Mouse (Mus musculus): ENCODE data around the gene Chrm4.

Gene Chrm4

DNA sequence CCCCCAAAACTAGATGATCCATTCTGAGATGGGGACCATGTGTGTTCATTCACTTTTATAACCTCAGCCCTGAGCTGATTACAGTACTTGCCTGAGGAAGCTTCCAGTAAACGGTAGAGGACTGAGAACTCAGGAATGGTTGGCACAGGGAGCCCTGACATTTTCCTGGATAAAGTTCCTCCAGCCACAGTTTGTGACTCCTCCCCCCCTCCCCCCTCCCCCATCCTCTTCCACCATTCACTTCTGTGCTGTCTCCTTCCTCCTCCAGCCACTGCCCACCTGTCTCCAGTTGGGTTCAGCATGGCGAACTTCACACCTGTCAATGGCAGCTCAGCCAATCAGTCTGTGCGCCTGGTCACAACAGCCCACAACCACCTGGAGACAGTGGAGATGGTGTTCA, at the start of gene Chrm4:
Gene Chrm4, plus strand, starts transcription at position 301 of the 400 bp plus-strand sequence.
- DNase-seq: no peak

DNA sequence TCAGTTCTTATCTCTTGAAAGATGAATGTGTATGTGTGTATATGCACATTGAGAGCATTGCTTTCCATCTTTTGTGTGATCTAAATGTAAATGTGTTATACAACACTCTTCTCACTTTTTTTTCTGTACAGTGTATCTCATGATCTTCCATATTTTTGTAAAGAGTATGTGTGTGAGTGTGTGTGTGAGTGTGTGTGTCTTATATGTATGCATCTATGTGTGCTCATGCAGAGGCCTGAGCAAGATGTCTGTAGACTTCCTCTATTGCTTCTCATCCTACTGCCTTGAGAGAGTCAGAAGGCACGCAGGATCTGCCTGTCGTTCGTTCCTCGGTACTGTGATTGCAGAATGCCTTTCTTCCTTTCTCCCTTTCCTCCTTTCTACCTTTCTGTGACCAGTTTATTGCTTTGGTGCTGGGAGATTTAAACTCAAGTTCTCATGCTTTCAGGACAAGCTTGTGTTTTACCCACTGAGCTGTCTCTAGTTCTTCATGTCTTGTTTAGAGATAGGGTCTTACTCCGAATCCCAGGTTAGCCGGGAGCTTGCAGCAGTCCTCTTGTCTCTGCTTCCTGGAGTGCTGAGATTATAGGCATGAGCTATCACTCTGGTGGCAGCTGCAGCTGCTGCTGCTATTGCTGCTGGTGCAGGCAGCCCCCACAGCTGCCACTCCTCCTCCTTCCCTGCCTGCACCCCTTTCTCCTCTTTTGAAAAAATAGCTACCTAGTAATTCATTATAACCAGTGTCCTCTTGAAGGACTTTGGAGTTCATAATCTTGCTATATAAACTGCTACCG, 48.5 kb upstream of the Chrm4 start:
- no peak for DNase-seq

DNA sequence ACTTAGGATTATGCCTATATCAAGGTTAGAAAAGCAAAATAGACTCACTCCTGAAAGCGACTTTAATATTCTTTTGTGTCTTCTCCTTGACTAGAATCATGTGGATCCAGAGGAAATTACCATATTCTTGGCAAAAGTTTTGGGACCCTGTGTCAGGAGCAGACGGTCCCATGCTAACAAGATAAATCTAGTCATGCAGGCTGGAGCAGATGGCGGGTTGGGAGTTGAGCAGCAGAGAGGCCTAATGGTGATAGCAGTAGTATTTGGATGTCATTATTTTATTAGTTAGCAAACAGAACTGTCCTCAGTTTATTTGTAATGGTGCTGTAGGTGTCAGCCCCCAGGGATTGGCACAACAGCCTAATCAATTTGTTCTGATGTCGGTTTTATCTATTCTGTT, 43.1 kb upstream of the Chrm4 start:
- no peak for DNase-seq

DNA sequence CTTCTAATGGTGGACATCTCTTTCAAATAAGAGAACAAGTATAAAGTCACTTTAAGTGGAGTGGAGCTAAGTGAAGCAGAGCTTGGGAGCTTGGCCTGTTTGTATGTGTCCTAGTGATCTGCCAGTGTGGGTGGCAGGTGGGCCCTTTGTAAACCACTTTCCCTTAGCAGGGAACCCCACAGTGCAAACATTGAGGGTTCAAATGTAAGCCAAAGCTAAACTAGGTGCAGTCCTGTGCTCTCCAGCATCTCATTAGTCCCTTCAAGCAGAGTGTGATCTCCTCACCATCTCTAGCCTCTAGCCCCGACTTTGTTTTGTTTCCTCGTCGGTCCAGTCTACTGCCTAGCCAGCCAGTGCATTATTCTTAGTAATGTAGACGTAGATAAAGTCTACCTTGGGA, 42.4 kb upstream of the Chrm4 start:
- DNase-seq: no peak

DNA sequence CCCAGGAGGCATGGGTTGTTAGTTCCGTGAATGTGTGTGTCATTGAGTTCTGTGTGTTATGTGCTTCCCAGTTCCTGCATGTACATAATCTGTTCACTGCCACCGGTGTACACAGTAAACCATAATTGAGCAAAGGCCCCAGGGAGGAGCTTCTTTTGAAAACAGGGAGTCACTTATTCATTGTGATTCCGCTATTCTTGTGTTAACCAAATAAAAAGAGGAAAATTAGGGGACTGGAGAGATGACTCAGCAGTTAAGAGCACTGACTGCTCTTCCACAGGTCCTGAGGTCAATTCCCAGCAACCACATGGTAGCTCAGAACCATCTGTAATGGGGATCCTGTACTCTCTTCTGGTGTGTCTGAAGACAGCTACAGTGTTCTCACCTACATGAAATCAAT, 32.3 kb upstream of the Chrm4 start:
- no peak for DNase-seq

DNA sequence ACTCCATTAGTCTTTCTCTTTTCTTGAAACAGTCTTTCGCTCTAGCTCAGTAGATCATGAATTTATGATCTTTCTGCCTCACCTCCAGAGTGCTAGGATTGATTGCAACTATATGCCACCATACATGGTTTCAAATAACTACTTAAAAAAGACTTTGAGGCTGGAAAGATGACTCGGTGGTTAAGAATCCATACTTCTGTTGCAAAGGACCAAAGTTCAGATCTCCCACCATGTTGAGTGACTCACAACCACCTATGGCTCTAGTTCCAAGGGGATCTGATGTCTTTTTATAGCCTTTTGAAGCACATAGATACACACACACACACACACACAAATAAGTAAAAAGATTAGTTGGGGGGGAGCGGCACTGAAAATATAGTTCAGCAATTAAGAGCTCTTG, 31.6 kb upstream of the Chrm4 start:
- DNase-seq: no peak

DNA sequence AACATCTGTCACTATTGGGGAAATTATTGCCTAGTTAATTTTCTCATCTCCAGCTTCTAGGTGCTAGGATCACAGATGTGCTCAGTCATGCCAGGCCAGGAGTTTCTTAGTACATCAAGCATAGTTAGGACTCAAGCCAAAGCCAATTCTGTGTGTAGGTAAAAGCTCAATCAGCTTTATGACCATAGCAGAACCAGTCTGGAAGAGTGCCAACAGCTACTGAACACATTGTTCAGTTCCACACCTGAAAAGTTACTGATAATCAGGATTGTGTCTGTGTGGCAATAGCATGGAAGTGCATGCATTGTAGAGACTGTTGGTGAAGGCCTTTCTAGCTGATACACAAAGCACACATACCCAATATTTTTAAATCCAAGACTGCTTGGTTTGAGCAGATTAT, 29.1 kb upstream of the Chrm4 start:
- no peak for DNase-seq

DNA sequence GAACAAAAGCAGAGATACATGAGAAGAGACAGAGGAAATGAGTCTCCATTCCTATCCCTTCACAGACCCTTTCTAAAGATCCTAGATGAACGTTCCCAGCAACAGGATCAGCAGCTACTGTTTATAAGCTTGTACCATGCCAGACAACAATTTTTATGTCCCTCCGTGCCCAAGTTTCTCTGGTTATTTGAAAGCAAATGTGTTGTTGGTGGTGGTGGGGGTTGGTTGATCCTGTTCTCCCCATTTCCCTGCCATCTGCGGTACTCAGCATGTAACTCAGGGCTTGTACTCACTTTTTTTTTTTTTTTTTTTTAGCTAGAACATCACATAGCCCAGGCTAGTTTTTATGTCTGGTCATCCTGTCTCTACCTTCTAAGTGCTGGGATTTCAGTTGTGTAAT, 27.9 kb upstream of the Chrm4 start:
- no peak for DNase-seq

DNA sequence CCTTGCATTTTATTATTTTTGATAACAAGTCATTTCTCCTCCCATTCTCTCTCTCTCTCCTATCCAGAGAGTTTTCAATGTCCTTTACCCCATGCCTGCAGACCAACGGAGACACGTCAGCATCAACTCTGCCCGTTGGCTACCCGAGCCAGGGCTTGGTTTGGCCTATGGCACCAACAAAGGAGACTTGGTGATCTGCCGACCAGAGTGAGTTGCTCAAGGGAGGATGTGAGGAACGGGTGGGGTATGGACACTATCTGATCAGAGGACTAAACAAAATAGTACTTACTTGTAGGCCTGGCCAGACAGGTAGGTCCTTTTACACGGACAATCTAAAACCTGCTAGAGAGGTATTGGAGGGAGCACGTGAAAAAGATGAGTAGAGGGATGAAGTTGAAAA, 26.6 kb upstream of the Chrm4 start:
- no peak for DNase-seq

DNA sequence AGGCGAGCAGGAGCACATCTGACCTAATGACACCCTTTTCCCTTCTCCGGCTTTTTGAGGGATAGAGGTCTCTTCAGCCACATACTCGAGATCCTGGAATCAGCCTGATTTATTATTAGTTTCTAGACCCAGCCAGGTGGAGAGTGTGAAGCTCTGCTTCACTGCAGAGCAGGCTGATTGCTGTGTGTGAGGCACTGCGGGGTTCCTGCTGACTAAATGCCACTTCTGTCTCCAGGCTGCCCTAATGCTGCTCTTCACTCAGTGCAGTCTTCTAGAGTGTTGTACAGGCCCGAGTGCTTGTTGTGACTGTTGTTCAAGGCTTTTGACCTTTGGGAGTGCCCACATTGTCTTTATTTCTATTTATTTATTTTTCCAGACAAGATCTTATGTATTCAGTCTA, 24.7 kb upstream of the Chrm4 start:
- no peak for DNase-seq

DNA sequence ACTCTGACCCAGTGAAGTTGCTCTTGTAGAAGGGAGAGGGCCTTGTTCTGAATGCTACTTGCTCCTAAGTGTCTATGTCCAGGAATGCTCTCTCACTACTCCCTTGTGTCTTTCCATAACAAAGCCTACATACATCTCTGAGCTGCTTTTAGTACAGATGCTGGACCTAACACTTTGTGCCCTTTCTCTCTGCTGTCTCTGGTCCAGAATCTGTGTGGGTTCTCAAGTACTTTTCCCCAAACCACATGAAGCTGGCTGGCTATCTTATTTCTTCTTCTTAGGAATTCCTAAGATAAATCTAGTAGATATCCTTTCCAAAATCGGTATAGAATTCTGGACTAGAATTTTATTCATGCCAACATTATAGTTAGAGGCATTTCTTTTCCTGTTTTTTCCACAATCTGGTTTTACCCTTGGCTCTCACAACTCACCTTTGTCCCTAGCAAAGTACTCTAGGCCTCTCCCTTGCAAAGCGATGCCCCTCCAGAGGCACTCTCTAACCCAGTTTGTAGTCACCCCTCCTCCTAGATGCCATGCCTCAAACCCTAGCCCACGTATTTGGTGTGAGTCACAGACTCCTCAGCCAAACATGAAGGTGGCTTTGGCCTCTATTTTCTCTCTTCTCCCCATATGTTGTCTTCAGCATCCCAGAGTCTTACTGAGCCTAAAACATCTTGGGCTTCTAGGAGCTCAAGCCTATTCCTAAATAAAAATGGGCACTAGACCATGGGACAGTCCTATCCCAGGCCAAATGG, 23.7 kb upstream of the Chrm4 start:
- DNase-seq: no peak

DNA sequence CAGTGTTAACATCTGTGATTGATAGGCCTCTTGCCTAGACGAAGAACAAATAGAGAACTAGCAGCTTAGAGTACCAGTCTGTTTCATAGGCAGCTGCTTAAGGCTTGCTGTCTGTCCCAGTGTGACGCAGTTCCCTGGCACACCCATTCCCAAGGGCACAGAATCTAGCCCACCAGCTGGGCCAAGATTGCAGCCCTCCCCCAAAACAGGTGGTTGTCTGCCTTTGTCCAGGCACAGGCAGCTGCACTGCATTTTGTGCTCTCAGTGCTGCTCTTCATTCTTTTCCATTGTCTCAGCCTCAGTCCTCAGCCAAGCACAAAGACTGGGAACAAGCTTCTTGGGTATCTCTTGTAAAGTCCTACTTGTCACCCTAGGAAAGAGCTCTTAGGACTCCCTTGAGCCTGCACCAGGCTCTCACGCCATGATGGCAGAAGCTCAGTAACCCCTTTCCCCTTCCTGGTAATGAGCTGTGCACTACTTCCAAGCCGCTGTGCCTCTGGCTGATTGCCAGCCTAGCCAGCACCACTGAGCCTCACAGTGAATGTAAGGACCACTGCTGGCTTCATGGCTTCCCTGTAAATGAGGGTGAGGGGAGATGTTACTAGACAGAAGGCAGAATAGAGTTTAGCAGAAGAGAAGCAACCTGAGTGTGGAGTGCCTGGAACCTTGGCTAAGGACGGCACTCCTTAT, 22.3 kb upstream of the Chrm4 start:
- no peak for DNase-seq

DNA sequence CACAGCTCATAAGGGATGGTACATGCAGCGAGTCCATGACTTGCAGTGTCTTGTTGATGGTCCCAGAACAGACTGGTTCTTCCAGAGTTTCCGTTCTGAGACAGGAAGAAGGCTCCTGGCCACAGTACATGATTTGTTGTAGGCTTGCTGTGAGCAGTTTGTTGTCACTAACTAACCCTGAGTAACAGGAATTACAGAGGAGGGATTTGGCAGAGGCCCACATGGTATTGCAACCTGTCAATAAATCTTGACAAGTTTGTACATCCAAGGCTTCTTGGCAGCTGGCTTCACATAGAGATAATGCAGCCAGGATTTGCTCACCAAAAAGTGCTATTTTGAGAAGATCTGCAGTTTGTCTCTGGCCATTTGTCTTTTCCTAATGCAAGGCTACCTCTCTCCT, 20.9 kb upstream of the Chrm4 start:
- no peak for DNase-seq

DNA sequence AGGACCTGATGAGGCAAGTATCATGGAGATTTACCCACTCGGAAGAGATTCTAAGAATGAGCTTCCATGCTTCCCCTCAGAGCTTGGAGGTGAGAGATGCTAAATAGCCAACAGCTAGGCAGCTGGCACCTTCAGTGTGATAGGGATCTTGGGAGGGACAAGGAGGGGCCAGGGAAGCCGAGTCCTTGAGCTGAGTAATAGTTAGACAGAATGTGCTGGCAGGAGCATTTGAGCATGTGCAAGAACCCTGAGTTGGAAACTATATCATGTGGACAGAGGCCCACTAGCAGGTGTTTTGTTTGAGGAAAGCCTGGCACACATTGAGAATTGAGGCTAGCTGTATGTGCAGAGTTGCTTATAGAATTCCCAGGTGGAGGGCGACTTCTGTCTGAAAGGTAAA, 14.4 kb upstream of the Chrm4 start:
- no peak for DNase-seq

DNA sequence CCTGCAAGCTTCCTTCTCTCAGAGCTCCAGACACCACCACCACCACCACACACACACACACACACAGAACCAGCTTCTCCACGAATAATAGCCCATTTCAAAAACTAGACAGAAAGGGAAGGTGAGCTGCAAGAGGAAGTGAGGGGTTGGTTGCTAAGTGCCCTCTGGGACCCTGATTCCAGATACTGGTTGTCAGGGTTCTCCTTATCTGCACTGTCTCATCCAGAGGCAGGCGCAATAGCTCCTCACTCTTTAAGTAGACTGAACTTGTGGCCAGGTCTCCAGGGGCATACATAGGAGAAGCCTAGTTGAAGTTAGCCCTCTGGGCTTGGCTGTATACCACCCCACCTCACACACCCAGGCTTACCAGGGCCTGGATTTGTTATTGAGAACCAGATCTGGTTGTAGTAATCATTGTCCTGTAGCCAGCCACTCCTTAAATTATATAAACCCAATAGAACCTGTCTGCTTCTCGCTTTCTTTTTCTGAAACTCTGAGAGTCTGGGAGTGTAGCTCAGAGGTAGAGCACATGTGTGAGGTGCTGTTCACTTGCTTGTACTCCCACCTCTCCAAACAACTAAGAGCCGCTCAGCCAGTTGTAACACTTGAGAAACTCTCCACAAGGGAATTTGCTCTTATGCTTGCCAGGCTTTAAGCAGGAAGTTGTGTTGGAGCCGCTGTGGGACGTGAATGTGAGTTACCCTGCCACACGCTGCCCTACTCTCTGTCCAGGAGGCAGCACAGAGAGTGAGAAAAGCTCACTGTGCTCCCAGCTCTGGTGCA, 13.5 kb upstream of the Chrm4 start:
- no peak for DNase-seq

DNA sequence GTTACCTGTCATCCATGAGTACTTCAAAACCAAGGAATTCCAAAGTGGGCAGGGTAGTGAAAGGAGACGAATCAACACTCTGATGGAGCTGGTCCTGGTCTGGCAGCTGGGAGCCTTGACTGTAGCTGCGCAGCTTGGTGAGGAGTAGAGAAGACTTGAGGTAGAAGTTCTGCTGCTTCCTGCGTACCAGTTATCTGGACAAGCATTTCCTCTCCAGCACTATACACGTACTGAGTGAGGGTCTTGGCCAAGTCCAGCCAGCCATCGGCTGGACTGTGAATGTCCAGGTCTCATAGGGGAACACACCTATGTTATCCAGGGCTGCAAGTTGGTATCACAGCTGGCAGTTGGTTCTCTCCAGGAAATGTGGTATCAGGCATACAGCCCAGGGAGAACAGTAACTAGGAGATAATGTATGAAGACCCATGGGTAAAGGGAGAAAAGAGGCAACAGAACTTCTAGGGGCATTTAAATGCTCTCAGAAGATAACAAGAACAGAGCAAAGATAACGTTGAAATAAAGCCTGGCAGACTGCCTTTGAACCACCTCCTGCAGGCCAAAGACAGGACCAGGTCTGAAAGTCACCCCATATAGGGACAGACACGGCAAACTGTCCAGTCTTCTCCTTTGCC, 10.6 kb upstream of the Chrm4 start:
- DNase-seq: no peak

DNA sequence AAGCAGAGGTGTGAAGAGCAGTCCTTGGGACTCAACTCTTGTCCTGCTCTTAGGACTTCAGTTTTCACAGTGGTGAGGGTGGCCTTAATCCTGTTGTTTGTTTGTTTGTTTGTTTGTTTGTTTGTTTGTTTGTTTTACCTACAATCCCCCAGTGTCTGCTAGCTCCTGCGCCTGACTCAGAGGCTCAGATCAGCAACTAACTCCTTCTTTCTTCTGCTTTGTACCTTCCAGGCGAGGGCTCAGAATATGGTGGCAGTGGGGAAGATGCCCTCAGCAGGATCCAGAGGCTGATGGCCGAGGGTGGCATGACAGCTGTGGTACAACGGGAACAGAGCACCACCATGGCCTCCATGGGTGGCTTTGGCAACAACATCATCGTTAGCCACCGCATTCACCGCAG, 10.0 kb upstream of the Chrm4 start:
- no peak for DNase-seq

DNA sequence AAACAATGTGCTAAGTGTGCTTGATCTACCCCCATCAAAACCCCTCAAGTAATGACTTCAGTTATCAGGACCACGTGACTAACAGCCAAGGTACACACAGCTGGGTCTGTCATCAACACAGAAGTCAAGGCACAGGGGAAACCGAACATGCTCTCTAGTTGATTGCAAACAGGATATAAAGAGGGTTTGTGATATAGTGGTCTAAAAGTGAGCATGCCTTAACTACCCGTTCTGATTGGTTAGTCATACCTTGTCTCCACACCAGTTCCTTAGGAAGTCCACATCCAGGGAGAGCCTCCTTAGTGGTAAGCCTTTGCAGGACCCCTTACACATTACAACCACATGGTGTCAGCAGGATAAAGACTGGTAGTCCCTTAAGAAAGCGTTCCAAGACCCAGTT, 6.9 kb upstream of the Chrm4 start:
- DNase-seq: no peak

DNA sequence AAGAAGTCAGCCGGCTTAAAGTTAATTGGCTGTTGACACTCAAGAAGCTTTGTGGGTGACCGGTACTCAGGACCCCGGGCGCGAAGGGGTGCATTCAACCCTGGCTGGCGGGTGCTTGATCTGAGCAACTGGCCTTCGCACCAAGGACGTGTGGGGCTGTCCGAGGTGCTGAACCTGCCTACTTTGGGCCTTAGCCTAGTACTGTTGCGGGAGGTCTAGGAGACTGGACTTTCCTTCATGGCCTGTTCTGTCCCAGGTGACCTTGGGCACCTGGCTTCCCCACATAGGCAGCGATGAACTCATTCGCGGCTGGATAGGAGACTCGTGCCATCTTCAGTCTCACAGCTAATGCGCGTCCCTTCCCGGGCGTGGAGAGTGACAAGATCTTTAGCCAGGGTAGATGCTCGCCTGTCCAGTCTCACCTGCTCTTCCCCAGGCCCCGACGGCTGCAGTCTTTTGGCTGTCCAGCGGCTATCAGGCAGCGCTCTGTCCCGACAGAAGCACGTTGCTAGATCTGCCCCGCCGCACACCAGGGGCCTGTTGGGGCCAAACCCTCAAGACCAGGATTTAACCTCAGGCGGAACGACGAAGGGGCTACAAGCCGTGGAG, 5.8 kb upstream of the Chrm4 start:
- peak; percentile 84 for DNase-seq

DNA sequence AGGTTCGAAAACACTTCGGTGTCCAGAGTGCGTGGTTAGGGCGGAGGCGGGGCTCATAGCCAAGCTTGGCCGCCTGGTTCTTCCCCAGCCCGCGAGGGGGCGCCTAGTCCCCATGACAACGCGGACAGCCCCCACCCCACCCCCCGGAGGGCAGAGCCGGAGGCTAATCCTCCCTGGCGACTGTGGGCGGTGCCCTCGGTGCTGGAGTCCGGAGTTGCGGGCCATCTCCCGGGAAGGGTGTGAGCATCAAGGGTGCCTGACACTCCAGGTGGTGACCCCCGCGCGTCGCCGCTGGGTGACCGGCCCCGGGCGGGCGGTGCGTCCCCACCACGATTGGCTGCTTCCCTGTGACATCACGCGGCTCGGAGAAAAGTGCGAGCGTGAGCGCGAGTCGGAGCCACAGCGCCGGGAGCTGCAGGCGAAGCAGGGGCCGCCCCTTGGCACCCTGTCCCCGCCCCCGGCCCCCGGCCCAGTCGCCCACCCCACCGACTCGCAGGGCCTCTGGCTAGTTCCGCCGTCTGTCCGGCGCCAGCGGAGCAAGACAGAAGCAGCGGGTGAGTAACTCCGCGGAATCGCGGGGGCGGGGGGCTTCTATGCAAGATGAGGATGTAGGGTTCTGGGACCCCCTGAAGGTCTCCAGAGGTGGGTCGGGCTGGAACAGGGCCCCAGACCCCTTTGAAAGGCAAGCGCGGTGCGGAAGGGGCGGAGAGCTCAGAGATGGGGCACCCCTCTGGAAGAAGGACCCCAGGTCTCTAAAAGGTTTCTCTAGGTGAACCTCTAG, 5.1 kb upstream of the Chrm4 start:
- peak; percentile 34 for DNase-seq

Data from kidney, adult 9 months (tissue).